Comparison of ENCODE assay signal across 12 mouse cellular contexts in the genomic region with DNA sequence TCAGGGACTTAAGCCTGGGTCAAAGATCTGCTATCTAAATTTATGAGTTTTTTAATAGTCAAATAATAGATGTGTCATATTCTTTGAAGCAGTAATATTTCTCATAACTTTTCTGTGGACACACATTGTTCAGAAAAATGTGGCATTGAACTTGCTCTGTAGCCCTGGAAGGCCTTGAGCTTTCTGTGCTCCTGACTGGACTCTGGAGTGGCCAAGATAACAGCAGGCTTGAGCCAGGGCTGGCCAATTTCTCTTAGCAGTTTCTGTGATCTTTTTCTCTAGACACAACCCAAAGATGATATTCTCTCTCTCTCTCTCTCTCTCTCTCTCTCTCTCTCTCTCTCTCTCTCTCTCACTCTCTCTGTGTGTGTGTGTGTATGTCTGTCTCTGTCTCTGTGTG.
"Had no signal": no experiment of that assay in that cellular context is flagged by ENCODE, and none has a peak within 500 bp of the region (broad histone marks: within the 10 kb centered on the region; RNA-seq: fewer than 3 reads in every experiment).

No protein-coding gene starts in this region.

- DNase-seq: kidney, adult 18-20 months; kidney, adult 9 months; kidney, postnatal 14 days; kidney, postnatal 4 days; left cerebral cortex, postnatal 4 days; lung, adult 2 months; lung, postnatal 14 days; lung, postnatal 4 days; right cerebral cortex, adult 18-20 months; right cerebral cortex, postnatal 14 days; spleen, adult 18-20 months; thymus, postnatal 25 days had no signal
